Mouse (Mus musculus) liver, postnatal 0 days (tissue): ENCODE measurements around the gene Pigm. TPM values are rescaled to one million over a fixed set of nuclear protein-coding genes. Genes with fewer than 3 reads are reported as not detected.

Source experiments
- ATAC-seq: fragments of 200-750 bp; cut with Nextera tagmentation; 2 replicates; pipeline ENCODE4 v1.8.0; 2017; ENCODE audit warnings: mild to moderate bottlenecking, moderate library complexity
- DNase-seq: peaks from one replicate; pipeline ENCODE4 v3.0.0-alpha.2; 2016
- H3K27ac ChIP-seq: fragments of 300-500 bp; sonication (generic); 2 replicates; pipeline ENCODE4 v1.5.1; 2014; ENCODE audit warnings: antibody characterized with exemption, moderate library complexity, mild to moderate bottlenecking, low read depth
- H3K27me3 ChIP-seq: fragments of 300-500 bp; sonication (generic); 2 replicates; pipeline ENCODE4 v1.6.1; 2014; ENCODE audit warnings: low read length, control low read depth, mixed read lengths; ENCODE audit not compliant: insufficient read depth
- H3K36me3 ChIP-seq: fragments of 300-500 bp; sonication (generic); replicated peaks from 2 replicates; pipeline ENCODE4 v1.6.1; 2014; ENCODE audit warnings: mild to moderate bottlenecking, control low read depth, low read length, moderate library complexity, mixed read lengths; ENCODE audit not compliant: insufficient read depth
- H3K4me1 ChIP-seq: fragments of 300-500 bp; sonication (generic); 2 replicates; pipeline ENCODE4 v1.6.1; 2014; ENCODE audit warnings: antibody characterized with exemption, mild to moderate bottlenecking, control low read depth; ENCODE audit not compliant: insufficient read depth
- H3K4me2 ChIP-seq: fragments of 300-500 bp; sonication (generic); 2 replicates; pipeline ENCODE4 v1.6.1; 2014; ENCODE audit warnings: low read depth, mild to moderate bottlenecking, low read length, moderate library complexity, mixed read lengths
- H3K4me3 ChIP-seq: fragments of 300-500 bp; sonication (generic); 2 replicates; pipeline ENCODE4 v1.5.1; 2014; ENCODE audit warnings: low read depth, low read length
- H3K9ac ChIP-seq: fragments of 300-500 bp; sonication (generic); replicated peaks from 2 replicates; pipeline ENCODE4 v1.6.1; 2014; ENCODE audit warnings: mild to moderate bottlenecking, moderate library complexity
- H3K9me3 ChIP-seq: fragments of 300-500 bp; sonication (generic); 2 replicates; pipeline ENCODE4 v1.6.1; 2016; ENCODE audit warnings: mild to moderate bottlenecking, control low read depth, low read length, mixed read lengths
- CTCF ChIP-seq: sonication (generic); IDR thresholded peaks from 2 replicates; pipeline ENCODE4 v1.5.1; 2016; ENCODE audit warnings: antibody characterized with exemption, low read depth
- EP300 ChIP-seq: IDR thresholded peaks from 2 replicates; pipeline ENCODE4 v1.6.1; 2016; ENCODE audit warnings: antibody characterized with exemption, low read depth, mild to moderate bottlenecking
- WGBS: fragments of 180-500 bp; shearing (Covaris S2); extraction: QIAGEN DNeasy Blood & Tissue Kit; methylation state at CpG from one replicate; pipeline ENCODE4 v1.1.7; 2014; ENCODE audit not compliant: insufficient replicate concordance; 5-methylcytosine and 5-hydroxymethylcytosine counted together
- polyA plus RNA-seq: library from polyadenylated mRNA; unstranded; fragments of >200 nt; fragmentation: Nextera tagmentation; extraction: Ambion mirVana; gene quantifications from 2 replicates; pipeline ENCODE4 v1.2.1, GENCODE M21; 2015

Gene Pigm
- polyA plus RNA-seq: 1.8 TPM in 2 replicates

DNA sequence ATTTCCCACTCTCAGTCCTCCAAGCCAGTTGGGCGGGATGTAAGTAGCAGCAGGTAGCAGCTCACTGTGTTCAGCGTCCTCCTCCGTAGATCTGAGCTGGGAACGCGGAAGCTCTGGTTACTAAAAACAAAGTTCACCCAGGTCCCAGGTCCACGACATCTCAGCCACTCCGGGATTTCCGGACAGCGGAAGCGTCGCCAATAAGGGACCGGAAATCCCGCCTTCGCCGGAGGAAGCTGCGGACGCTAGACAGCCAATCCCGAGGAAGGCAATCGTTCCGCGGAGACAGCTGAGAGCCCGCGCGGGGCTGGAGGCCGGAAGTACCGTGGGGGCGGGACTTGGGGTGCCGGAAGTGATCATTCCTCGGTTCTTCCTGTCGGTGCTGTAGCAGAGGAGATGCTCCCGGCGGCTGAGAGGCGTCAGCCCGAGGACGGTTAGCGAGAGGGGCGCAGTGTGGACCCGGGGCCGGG is at the start of gene Pigm:
Gene Pigm, plus strand, starts transcription at position 349 of the 470 bp plus-strand sequence.
- peak within 1 kb of the TSS; percentile 97 for H3K4me3 ChIP-seq
- ATAC-seq: peak; percentile 99
- WGBS: 1% methylated on average over 38 of the region's 39 CpGs

DNA sequence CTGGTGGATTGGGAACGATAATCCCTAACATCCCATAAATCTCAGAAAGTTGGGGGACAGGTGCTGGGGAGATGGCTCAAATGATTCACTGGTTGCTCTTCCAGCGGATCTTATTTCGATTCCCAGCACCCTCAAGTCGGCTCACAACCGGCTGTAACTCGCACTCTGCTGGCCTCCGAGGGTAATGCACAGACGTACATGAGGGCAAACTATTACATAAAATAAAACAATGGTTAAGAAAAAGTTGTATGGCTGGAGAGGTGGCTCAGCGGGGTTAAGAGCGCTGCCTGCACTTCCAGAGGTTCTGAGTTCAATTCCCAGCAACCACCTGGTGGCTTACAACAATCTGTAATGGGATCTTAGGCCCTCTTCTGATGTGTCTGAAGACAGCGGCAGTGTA is 49.7 kb upstream of the Pigm start:
- no peak overlapping the region for H3K27ac ChIP-seq
- 49% methylated on average over 11 of the region's 11 CpGs for WGBS
- DNase-seq (no peak), ATAC-seq (no peak)
- peak overlapping the region; percentile 71 for H3K4me2 ChIP-seq
- H3K9me3 ChIP-seq: no peaks in the 10 kb centered on the region
- TF ChIP-seq CTCF (no peak), EP300 (no peak)
- H3K4me3 ChIP-seq: peak overlapping the region; percentile 25
- no peak overlapping the region for H3K9ac ChIP-seq
- peaks cover 8% of the 10 kb centered on the region; the same call in 1 of the 2 replicates for H3K4me1 ChIP-seq
- H3K27me3 ChIP-seq: peaks cover 54% of the 10 kb centered on the region
- H3K36me3 ChIP-seq: no peaks in the 10 kb centered on the region

More for the DNA sequence above, at the start of gene Pigm:
- Histone ChIP-seq H3K9me3 (no peaks in the 10 kb centered on the region), H3K36me3 (peaks cover 4% of the 10 kb centered on the region; the same call in 1 of the 2 replicates), H3K27me3 (no peaks in the 10 kb centered on the region), H3K9ac (peak within 1 kb of the TSS; percentile 85), H3K4me1 (peaks cover 18% of the 10 kb centered on the region; the same call in 1 of the 2 replicates), H3K27ac (peak within 1 kb of the TSS; percentile 92), H3K4me2 (peak within 1 kb of the TSS; percentile 96)
- TF ChIP-seq CTCF (no peak), EP300 (no peak)
- peak; percentile 99 for DNase-seq

DNA sequence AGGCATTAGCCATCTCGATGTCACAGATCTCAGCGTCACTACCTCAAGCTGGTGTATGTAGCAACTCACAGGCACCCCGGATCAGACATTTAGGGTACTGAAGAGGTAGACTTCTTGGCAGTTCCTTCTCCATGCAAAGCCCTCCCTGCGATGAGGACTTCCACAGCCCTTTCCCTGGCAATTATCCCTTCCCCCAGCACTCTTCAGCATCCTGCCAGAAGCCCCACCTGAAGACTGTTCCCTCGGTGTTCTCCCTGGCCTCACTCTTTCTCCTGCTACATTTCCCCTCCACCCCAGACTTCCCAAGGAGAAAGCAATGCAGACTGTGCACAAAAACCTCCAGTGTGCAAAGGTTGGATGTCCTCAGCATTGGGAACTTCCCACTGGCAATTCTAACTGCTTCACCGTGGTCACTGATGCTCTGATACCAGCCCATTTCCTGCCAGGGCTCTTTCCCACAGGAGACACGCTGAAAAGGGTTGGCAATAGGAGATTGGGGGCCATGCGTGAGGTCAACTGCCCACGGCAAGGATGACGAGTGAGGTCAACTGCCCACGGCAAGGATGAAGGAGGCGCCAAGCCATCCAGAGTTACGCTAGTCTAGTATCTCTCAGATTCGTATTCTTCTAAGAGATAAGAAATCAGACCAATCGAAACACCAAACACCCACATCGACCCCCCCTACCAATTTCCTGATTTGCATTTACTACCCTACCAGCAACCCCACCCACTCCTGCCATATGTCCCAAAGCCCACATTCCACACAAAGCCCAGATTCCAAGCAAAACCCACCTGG is 48.9 kb upstream of the Pigm start:
- Histone ChIP-seq H3K27ac (no peak overlapping the region), H3K36me3 (no peaks in the 10 kb centered on the region), H3K27me3 (peaks cover 54% of the 10 kb centered on the region), H3K4me2 (no peak overlapping the region), H3K9ac (no peak overlapping the region), H3K4me1 (peaks cover 8% of the 10 kb centered on the region; the same call in 1 of the 2 replicates), H3K4me3 (no peak overlapping the region), H3K9me3 (no peaks in the 10 kb centered on the region)
- TF ChIP-seq CTCF: no peak
- no peak for TF ChIP-seq EP300
- ATAC-seq: no peak
- WGBS: 63% methylated on average over 16 of the region's 16 CpGs
- no peak for DNase-seq

DNA sequence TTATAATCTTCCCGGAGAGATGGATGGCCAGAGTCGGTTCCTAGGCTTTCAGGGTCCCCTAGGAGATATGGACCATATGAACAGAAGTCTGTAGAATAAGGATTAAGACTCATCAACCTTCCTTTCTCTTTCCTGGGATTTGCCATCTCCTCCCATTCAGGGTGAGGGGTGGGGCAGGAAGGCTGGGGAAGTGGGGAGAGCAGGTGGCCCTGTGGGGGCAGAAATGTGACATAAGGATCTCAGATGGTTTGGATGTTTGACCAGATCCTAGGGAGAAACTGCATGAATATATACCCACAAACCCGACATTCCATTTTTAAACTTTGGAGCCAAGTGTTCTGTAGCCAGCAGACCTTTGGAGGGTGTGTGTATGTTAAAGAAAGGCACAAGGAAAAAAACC is 48.3 kb upstream of the Pigm start:
- ATAC-seq (no peak), DNase-seq (no peak)
- 66% methylated on average over 3 of the region's 3 CpGs for WGBS
- H3K4me3 ChIP-seq: no peak overlapping the region
- no peak for TF ChIP-seq EP300
- peaks cover 8% of the 10 kb centered on the region; the same call in 1 of the 2 replicates for H3K4me1 ChIP-seq
- H3K4me2 ChIP-seq: no peak overlapping the region
- no peaks in the 10 kb centered on the region for H3K9me3 ChIP-seq
- peaks cover 54% of the 10 kb centered on the region for H3K27me3 ChIP-seq
- H3K27ac ChIP-seq: no peak overlapping the region
- no peaks in the 10 kb centered on the region for H3K36me3 ChIP-seq
- H3K9ac ChIP-seq: no peak overlapping the region

DNA sequence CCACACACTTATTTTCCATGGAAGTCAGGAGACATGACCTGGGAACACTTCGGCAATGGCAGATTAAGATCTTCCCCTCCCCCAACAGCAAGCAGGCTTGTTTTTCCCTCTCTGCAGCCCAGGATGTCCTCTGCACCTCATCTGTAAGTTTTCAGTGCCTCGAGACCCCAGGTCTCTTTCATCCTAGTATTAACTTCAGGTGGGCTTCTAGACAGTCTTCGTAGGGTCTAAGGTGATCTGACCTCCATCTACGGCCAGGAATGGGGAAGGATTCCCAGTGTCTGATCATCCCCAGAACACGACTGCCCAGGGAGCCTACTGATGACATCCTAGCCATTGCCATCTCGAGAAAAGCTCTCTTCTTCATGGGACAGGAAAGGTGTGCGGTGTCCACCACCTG is 47.9 kb upstream of the Pigm start:
- Histone ChIP-seq H3K36me3 (no peaks in the 10 kb centered on the region), H3K9me3 (no peaks in the 10 kb centered on the region), H3K4me2 (no peak overlapping the region), H3K4me1 (peaks cover 8% of the 10 kb centered on the region; the same call in 1 of the 2 replicates), H3K9ac (no peak overlapping the region), H3K27ac (no peak overlapping the region), H3K27me3 (peaks cover 54% of the 10 kb centered on the region), H3K4me3 (no peak overlapping the region)
- ATAC-seq (no peak), DNase-seq (no peak)
- TF ChIP-seq CTCF: no peak
- no peak for TF ChIP-seq EP300
- 60% methylated on average over 7 of the region's 7 CpGs for WGBS

DNA sequence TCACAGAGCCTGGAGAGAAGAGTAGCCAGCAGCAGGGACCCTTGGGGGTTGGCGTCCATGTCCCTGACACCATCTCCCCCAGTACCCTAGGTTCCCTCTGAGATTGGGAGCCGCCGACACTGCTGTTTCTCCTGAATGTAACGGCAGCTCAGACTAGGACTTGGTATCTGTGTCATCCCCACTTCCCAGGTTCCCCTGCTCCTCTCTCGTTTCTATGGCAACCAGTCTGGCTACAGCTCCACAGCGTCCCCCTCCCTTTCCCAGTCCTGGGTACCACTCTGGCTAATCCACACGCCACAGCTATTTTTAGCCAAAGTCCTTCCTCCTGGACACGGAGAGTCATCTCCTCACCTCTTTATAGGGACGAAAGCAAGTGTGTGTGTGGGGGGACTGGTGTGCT is 47.2 kb upstream of the Pigm start, which contains the start of gene Kcnj9:
Gene Kcnj9, minus strand, starts transcription at position 188 of the 400 bp plus-strand sequence.
- Histone ChIP-seq H3K9ac (no peak within 1 kb of the TSS), H3K4me2 (no peak within 1 kb of the TSS), H3K27me3 (peaks cover 54% of the 10 kb centered on the region), H3K4me3 (no peak within 1 kb of the TSS), H3K9me3 (no peaks in the 10 kb centered on the region), H3K4me1 (peaks cover 8% of the 10 kb centered on the region; the same call in 1 of the 2 replicates), H3K36me3 (no peaks in the 10 kb centered on the region), H3K27ac (no peak within 1 kb of the TSS)
- WGBS: 29% methylated on average over 9 of the region's 9 CpGs
- no peak for ATAC-seq
- DNase-seq: no peak
- TF ChIP-seq CTCF (no peak), EP300 (no peak)
